9 mouse cellular contexts compared by ENCODE assay signal in genomic region chr9:49662958-49663926, GRCm38 (mm10).
DNase-seq lines count a peak whose midpoint lies in the region; ATAC-seq and TF ChIP-seq lines count a peak whose summit lies in the region.
"Had no signal": no experiment of that assay in that cellular context is flagged by ENCODE, and none has a peak within 500 bp of the region (broad histone marks: within the 10 kb centered on the region; RNA-seq: fewer than 3 reads in every experiment).

No protein-coding gene starts in this region.

- no peak overlapping the region for H3K27ac ChIP-seq in gastrocnemius, adult 2 months
- no peak overlapping the region for H3K27ac ChIP-seq in midbrain, postnatal 0 days (ENCODE audit: low read depth, low read length)
- no peak overlapping the region for H3K27ac ChIP-seq in midbrain, embryonic 11.5 days (ENCODE audit: low read depth, low read length)
- H3K27ac ChIP-seq in embryonic facial prominence, embryonic 15.5 days (replicated peaks): 0 out of 2 replicates have a peak overlapping the region, but pooled peaks have one; percentile 34
- no peak overlapping the region; the same call in 1 of the 2 replicates for H3K27ac ChIP-seq in midbrain, embryonic 15.5 days

- no peak overlapping the region for H3K9ac ChIP-seq in midbrain, postnatal 0 days (replicated peaks; ENCODE audit: low read length, poor library complexity, severe bottlenecking)
- no peak overlapping the region for H3K9ac ChIP-seq in midbrain, embryonic 11.5 days (ENCODE audit: low read length)
- no peak overlapping the region for H3K9ac ChIP-seq in embryonic facial prominence, embryonic 15.5 days
- no peak overlapping the region for H3K9ac ChIP-seq in midbrain, embryonic 15.5 days

- ATAC-seq in midbrain, postnatal 0 days (ENCODE audit: low FRiP score): no peak
- ATAC-seq in midbrain, embryonic 11.5 days (ENCODE audit: low FRiP score): no peak
- no peak for ATAC-seq in embryonic facial prominence, embryonic 15.5 days (ENCODE audit: insufficient number of reproducible peaks, low FRiP score, low TSS enrichment, low read depth)
- no peak for ATAC-seq in midbrain, embryonic 15.5 days (replicated peaks)

- DNase-seq in gastrocnemius, adult 2 months: no peak
- DNase-seq in gastrocnemius, postnatal 25 days: no peak
- peak; percentile 74 for DNase-seq in midbrain, postnatal 0 days (ENCODE audit: low spot score)
- DNase-seq in midbrain, embryonic 11.5 days (ENCODE audit: low spot score, missing footprints): no peak
- peak; percentile 16 for DNase-seq in thymus, postnatal 0 days (ENCODE audit: low spot score)
- DNase-seq in embryo, embryonic 9.5 days (ENCODE audit: extremely low spot score): no peak

- H3K4me3 ChIP-seq in gastrocnemius, adult 2 months: no peak overlapping the region
- no peak overlapping the region for H3K4me3 ChIP-seq in midbrain, postnatal 0 days (ENCODE audit: low read depth, low read length)
- no peak overlapping the region for H3K4me3 ChIP-seq in midbrain, embryonic 11.5 days (ENCODE audit: low read depth, low read length)
- H3K4me3 ChIP-seq in embryonic facial prominence, embryonic 15.5 days (replicated peaks): no peak overlapping the region
- H3K4me3 ChIP-seq in midbrain, embryonic 15.5 days: no peak overlapping the region

- H3K36me3 ChIP-seq in midbrain, postnatal 0 days (ENCODE audit: insufficient read depth, low read length): no peaks in the 10 kb centered on the region
- no peaks in the 10 kb centered on the region for H3K36me3 ChIP-seq in midbrain, embryonic 11.5 days (ENCODE audit: control insufficient read depth, insufficient read depth, low read length)
- H3K36me3 ChIP-seq in embryonic facial prominence, embryonic 15.5 days: no peaks in the 10 kb centered on the region
- no peaks in the 10 kb centered on the region for H3K36me3 ChIP-seq in midbrain, embryonic 15.5 days (replicated peaks)
- H3K36me3 ChIP-seq: G1E had no signal

- H3K4me2 ChIP-seq in midbrain, postnatal 0 days (ENCODE audit: low read depth, low read length, poor library complexity, severe bottlenecking): no peak overlapping the region
- no peak overlapping the region for H3K4me2 ChIP-seq in midbrain, embryonic 11.5 days
- no peak overlapping the region for H3K4me2 ChIP-seq in embryonic facial prominence, embryonic 15.5 days (replicated peaks)
- no peak overlapping the region for H3K4me2 ChIP-seq in midbrain, embryonic 15.5 days

- H3K4me1 ChIP-seq in midbrain, postnatal 0 days (ENCODE audit: insufficient read depth, low read length): peaks cover 6% of the 10 kb centered on the region; the same call in 1 of the 2 replicates
- H3K4me1 ChIP-seq in midbrain, embryonic 11.5 days (ENCODE audit: control insufficient read depth, insufficient read depth, low read length): no peaks in the 10 kb centered on the region
- H3K4me1 ChIP-seq in embryonic facial prominence, embryonic 15.5 days: peaks cover 16% of the 10 kb centered on the region
- H3K4me1 ChIP-seq in midbrain, embryonic 15.5 days: peaks cover 13% of the 10 kb centered on the region; the same call in 1 of the 2 replicates

- no peaks in the 10 kb centered on the region for H3K27me3 ChIP-seq in midbrain, postnatal 0 days (ENCODE audit: insufficient read depth, low read length)
- no peaks in the 10 kb centered on the region for H3K27me3 ChIP-seq in midbrain, embryonic 11.5 days (ENCODE audit: control insufficient read depth, insufficient read depth, low read length)
- H3K27me3 ChIP-seq in embryonic facial prominence, embryonic 15.5 days: no peaks in the 10 kb centered on the region
- H3K27me3 ChIP-seq in midbrain, embryonic 15.5 days (replicated peaks): no peaks in the 10 kb centered on the region

- intact Hi-C loops in gastrocnemius, adult 2 months (cut with DNase I): no loop called here

- H3K9me3 ChIP-seq in midbrain, postnatal 0 days (ENCODE audit: low read length): no peaks in the 10 kb centered on the region
- H3K9me3 ChIP-seq in midbrain, embryonic 11.5 days (ENCODE audit: control insufficient read depth, low read length): no peaks in the 10 kb centered on the region; the same call in 1 of the 2 replicates
- no peaks in the 10 kb centered on the region for H3K9me3 ChIP-seq in embryonic facial prominence, embryonic 15.5 days (replicated peaks)
- H3K9me3 ChIP-seq in midbrain, embryonic 15.5 days: no peaks in the 10 kb centered on the region

- peak; percentile 37; the same call in 1 of the 2 replicates for TF ChIP-seq CTCF in gastrocnemius, adult 2 months (IDR thresholded peaks at IDR 0.05)
- peak; percentile 65 for TF ChIP-seq CTCF in midbrain, postnatal 0 days (IDR thresholded peaks at IDR 0.05)

- 76% methylated on average over 8 of the region's 8 CpGs for WGBS in midbrain, postnatal 0 days
- WGBS in midbrain, embryonic 11.5 days: 84% methylated on average over 8 of the region's 8 CpGs
- 59% methylated on average over 8 of the region's 8 CpGs for WGBS in embryonic facial prominence, embryonic 15.5 days
- WGBS in midbrain, embryonic 15.5 days: 73% methylated on average over 8 of the region's 8 CpGs

Comparison
In these comparisons a context has a peak if more than half of its experiments do, and no peak if none do; other contexts are left out.
1. DNase-seq: peak in midbrain, postnatal 0 days (single experiment) and thymus, postnatal 0 days (single experiment); none in gastrocnemius, adult 2 months (single experiment), gastrocnemius, postnatal 25 days (single experiment), midbrain, embryonic 11.5 days (single experiment) and embryo, embryonic 9.5 days (single experiment).